Mouse (Mus musculus) liver, adult 2 months (tissue): ENCODE measurements at regions not wholly inside any gene's neighbourhood (a gene's known extent, or its start where the extent isn't known, plus 50 kb on each side); places are given as distances from the start of the nearest gene placed in this dataset.

Experiments used
- CTCF ChIP-seq: fragments of 200-500 bp; IDR thresholded peaks from 2 replicates; pipeline ENCODE4 v1.5.1; 2011; ENCODE audit warnings: low read depth, low read length, control low read depth
- POLR2A ChIP-seq: fragments of 200-500 bp; IDR thresholded peaks from 2 replicates; pipeline ENCODE4 v1.6.1; 2011; ENCODE audit warnings: low read length, control low read depth; ENCODE audit not compliant: insufficient read depth; ENCODE audit errors: extremely low read depth

GRCm38 (mm10) chr16:9280431-9280830, 450.5 kb downstream of the 1810013L24Rik start:
- TF ChIP-seq CTCF (no peak), POLR2A (no peak)
